Mouse (Mus musculus) kidney, adult 10 weeks (tissue): ENCODE measurements around the gene Rab1a. TPM values are rescaled to one million over a fixed set of nuclear protein-coding genes. Genes with fewer than 3 reads are reported as not detected.

Experiments used
- polyA plus RNA-seq: library from polyadenylated mRNA; stranded (reverse); fragments of 350-450 nt; fragmentation: Illumina TruSeq; extraction: RNeasy Lipid Tissue Mini Kit (QIAGEN cat#74804); gene quantifications from one replicate; pipeline ENCODE4 v1.2.3, GENCODE M21; 2014; ENCODE audit warnings: low read depth, low replicate concordance

Gene Rab1a
- polyA plus RNA-seq: 878 TPM

GRCm38 (mm10) chr11:20200713-20201575 lies at the start of gene Rab1a:
Rab1a (plus strand) TSS chr11:20201432.

GRCm38 (mm10) chr11:20249296-20250110 lies 48.3 kb downstream of the Rab1a start, which contains the start of gene Cep68:
Cep68 (minus strand) TSS chr11:20249429.

Other genes with a start within 250 kb of the Rab1a start
- gene Actr2, start 88.5 kb upstream of the Rab1a start, polyA plus RNA-seq: 338 TPM
- gene Cep68, start 48.0 kb downstream of the Rab1a start, polyA plus RNA-seq: 21.7 TPM
- gene Slc1a4, start 131.3 kb downstream of the Rab1a start, polyA plus RNA-seq: 4.4 TPM